Mouse (Mus musculus) spleen, postnatal 36 days (tissue): ENCODE data around the gene Klra17.
"Not testable (repeated sequence)": the region's sequence is repeated elsewhere in the genome, so short reads cannot be mapped to it uniquely, and the experiment has no call there.

Experiments used
- DNase-seq, 2 experiments: peaks; one replicate each; pipeline ENCODE4 v3.0.0; 2022; ENCODE audit warnings: low spot score in 2 of 2, mixed read lengths in 1 of 2

The Klra17 gene

GRCm38 (mm10) chr6:129876549-129876948 is at the start of gene Klra17:
Gene Klra17 (minus strand): TSS chr6:129876672.
- peak in 1 of 2 experiments; percentile 1 for DNase-seq

- not testable (repeated sequence) for DNase-seq
Observed at GRCm38 (mm10) chr6:129917476-129917946, 41.0 kb upstream of the Klra17 start, which contains the start of gene Klra5. Gene Klra5 (minus strand): TSS chr6:129917650.

- DNase-seq = no peak
Observed at GRCm38 (mm10) chr6:129916996-129917395, 40.5 kb upstream of the Klra17 start.

GRCm38 (mm10) chr6:129882525-129882924 is 6.1 kb upstream of the Klra17 start:
- DNase-seq = no peak

GRCm38 (mm10) chr6:129862349-129862748 is 14.1 kb downstream of the Klra17 start, which contains the start of gene Gm17631:
Gene Gm17631 (plus strand): TSS chr6:129862649.
- DNase-seq = not testable (repeated sequence)

- DNase-seq = no peak
Observed at GRCm38 (mm10) chr6:129825559-129825958, 50.9 kb downstream of the Klra17 start.

- peak; percentile 2 to 3 for DNase-seq
Observed at GRCm38 (mm10) chr6:129824004-129824403, 52.5 kb downstream of the Klra17 start.

GRCm38 (mm10) chr6:129817731-129818130 is 58.7 kb downstream of the Klra17 start:
- DNase-seq = no peak

GRCm38 (mm10) chr6:129784170-129784569 is 92.3 kb downstream of the Klra17 start, which contains the start of gene Gm156:
Gene Gm156 (minus strand): TSS chr6:129784270.
- DNase-seq = not testable (repeated sequence)
